Mouse (Mus musculus) E14TG2a.4 (cell line): ENCODE results near the gene Nt5dc2.

Experiments
- H3K27me3 ChIP-seq: 2 replicates; pipeline ENCODE4 v1.6.1; 2014; ENCODE audit warnings: low read length, control low read depth; ENCODE audit not compliant: insufficient read depth
- H3K36me3 ChIP-seq: 2 replicates; pipeline ENCODE4 v1.6.1; 2014; ENCODE audit warnings: low read length, control low read depth; ENCODE audit not compliant: insufficient read depth
- H3K4me1 ChIP-seq: replicated peaks from 2 replicates; pipeline ENCODE4 v1.6.1; 2014; ENCODE audit warnings: low read depth, low read length, control low read depth
- H3K4me3 ChIP-seq: replicated peaks from 2 replicates; pipeline ENCODE4 v1.5.1; 2014; ENCODE audit warnings: mild to moderate bottlenecking, low read length
- H3K9me3 ChIP-seq: 2 replicates; pipeline ENCODE4 v1.6.1; 2014; ENCODE audit warnings: low read length, control low read depth
- CTCF ChIP-seq: conservative IDR thresholded peaks from 2 replicates; pipeline ENCODE4 v1.5.1; 2014; ENCODE audit warnings: low read length
- NANOG ChIP-seq: IDR thresholded peaks from 2 replicates; pipeline ENCODE4 v1.6.1; 2014; ENCODE audit warnings: borderline replicate concordance, low read length, mixed read lengths
- POU5F1 ChIP-seq: IDR thresholded peaks from 2 replicates; pipeline ENCODE4 v1.6.1; 2014; ENCODE audit warnings: low read length, borderline replicate concordance

Nt5dc2 gene

DNA sequence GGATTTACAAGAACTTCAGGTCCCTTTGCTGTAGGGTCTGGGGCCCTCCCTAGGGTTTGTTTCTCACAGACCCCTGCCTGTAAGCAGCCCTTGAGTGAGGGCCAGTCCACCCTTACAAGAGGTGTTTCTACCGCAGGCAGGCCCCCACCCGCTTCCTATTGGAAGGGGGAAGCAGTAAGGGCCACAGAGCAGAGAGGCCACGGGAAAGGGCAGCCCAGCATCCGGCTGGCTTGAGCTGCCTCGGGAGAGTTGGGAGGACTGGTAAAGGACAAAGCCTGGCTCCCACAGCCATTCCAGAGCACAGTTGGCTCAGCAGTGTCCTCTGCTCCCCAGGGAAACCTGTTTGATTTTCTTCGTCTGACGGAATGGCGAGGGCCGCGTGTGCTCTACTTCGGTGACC lies 6.9 kb downstream of the Nt5dc2 start:
- H3K4me1 ChIP-seq = peaks cover 81% of the 10 kb centered on the region
- H3K27me3 ChIP-seq = peaks cover 23% of the 10 kb centered on the region
- TF ChIP-seq CTCF = no peak
- TF ChIP-seq NANOG = no peak
- TF ChIP-seq POU5F1 = no peak
- H3K9me3 ChIP-seq = 0 out of 2 replicates have a peak, but pooled peaks cover 4% of the 10 kb centered on the region
- H3K36me3 ChIP-seq = peaks cover 78% of the 10 kb centered on the region
- H3K4me3 ChIP-seq = peak overlapping the region; percentile 51

DNA sequence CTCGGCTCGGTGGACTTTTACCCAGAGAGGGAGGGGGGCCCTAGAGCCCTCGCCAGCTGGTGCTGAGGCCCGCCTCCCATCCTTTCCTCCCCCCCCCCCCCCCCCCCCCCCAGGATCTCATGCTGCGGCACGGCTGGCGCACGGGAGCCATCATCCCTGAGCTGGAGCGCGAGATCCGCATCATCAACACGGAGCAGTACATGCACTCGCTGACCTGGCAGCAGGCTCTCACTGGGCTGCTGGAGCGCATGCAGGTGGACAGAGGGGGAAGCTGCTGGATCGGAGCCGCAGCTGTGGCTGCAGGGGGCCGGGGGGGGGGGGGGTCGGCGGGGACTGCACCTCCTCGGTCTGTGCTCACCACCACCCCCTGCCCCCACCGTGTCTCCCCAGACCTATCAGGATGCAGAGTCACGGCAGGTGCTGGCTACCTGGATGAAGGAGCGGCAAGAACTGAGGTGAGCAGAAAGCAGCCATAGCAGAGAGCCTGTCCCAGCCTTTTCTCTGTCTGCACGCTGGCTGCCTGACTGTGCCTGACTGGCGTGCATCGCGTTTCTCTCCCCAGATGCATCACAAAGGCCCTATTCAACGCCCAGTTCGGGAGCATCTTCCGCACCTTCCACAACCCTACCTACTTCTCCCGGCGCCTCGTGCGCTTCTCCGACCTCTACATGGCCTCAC lies 7.5 kb downstream of the Nt5dc2 start:
- Histone ChIP-seq H3K27me3 (peaks cover 27% of the 10 kb centered on the region), H3K9me3 (0 out of 2 replicates have a peak, but pooled peaks cover 4% of the 10 kb centered on the region), H3K36me3 (peaks cover 73% of the 10 kb centered on the region), H3K4me3 (peak overlapping the region; percentile 66), H3K4me1 (peaks cover 75% of the 10 kb centered on the region)
- TF ChIP-seq CTCF (no peak), NANOG (no peak), POU5F1 (peak; percentile 84; the same call in 1 of the 2 replicates)

DNA sequence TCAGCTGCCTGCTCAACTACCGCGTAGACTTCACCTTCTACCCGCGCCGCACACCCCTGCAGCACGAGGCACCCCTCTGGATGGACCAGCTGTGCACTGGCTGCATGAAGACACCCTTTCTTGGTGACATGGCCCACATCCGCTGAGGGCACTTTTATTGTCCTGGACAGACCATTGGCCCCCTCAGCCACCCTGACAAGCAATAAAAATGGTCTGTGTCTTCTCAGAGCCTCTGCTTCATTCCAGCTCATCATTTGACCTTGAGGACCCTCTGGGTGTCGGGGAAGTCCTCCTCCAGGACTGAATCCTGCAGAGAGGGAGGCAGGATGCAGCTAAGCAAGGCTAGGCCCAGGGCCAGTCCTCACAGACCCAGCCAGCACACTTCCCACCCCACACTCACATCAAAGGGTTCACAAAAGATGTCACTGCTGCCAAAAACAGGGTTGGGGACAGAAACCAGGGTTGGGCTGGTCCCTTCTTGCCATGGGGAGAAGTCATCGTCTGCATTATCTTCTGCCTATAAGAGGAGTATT lies 8.1 kb downstream of the Nt5dc2 start:
- H3K36me3 ChIP-seq = peaks cover 67% of the 10 kb centered on the region
- TF ChIP-seq CTCF (no peak), NANOG (no peak), POU5F1 (no peak)
- H3K4me1 ChIP-seq = peaks cover 69% of the 10 kb centered on the region
- peak overlapping the region; percentile 66 for H3K4me3 ChIP-seq
- 0 out of 2 replicates have a peak, but pooled peaks cover 4% of the 10 kb centered on the region for H3K9me3 ChIP-seq
- peaks cover 27% of the 10 kb centered on the region for H3K27me3 ChIP-seq

DNA sequence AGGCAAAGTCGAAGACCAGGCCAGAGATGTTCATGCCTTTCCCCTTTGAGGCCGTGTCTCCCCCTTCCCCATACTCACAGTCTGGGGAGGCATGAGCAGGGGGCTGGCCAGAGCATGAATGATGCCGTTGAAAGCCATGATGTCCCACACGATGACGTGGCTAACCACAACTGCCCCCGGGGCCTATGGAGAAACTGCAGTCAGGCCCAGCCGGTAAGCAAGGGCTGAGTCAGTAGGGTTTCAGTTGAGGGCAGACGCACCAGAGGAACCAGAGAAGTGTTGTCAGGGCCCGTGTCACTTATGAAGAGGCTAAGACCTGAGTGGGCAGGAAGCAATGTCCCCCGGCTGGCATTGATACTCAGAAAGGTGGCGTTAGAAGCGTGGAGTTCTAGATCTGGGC lies 8.8 kb downstream of the Nt5dc2 start:
- Histone ChIP-seq H3K36me3 (peaks cover 60% of the 10 kb centered on the region), H3K4me1 (peaks cover 62% of the 10 kb centered on the region), H3K27me3 (peaks cover 28% of the 10 kb centered on the region), H3K9me3 (0 out of 2 replicates have a peak, but pooled peaks cover 4% of the 10 kb centered on the region), H3K4me3 (no peak overlapping the region)
- TF ChIP-seq CTCF (no peak), POU5F1 (no peak), NANOG (no peak)

DNA sequence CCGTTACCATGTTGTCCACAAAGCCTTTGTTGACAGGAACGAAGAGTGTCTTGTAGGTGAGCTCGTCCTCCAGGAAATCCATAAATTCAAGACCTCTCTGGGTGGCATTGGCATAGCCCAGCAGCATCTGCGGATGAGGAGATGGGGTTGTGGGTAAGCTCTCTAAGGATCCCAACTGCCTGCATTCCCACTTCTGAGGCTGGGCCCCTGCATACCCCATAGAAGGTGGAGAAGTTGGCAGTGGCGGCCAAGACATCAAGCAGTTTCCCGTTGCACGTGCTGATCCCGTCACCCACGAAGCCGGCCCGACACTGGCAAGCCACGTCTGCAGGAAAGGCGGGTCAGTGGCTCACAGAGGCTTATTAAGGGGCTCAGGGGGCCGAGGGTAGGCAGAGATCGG lies 9.3 kb downstream of the Nt5dc2 start:
- H3K27me3 ChIP-seq = peaks cover 32% of the 10 kb centered on the region
- peaks cover 55% of the 10 kb centered on the region for H3K36me3 ChIP-seq
- H3K9me3 ChIP-seq = 0 out of 2 replicates have a peak, but pooled peaks cover 4% of the 10 kb centered on the region
- peaks cover 58% of the 10 kb centered on the region for H3K4me1 ChIP-seq
- H3K4me3 ChIP-seq = no peak overlapping the region; the same call in 1 of the 2 replicates
- no peak for TF ChIP-seq CTCF
- TF ChIP-seq NANOG = no peak
- no peak for TF ChIP-seq POU5F1

DNA sequence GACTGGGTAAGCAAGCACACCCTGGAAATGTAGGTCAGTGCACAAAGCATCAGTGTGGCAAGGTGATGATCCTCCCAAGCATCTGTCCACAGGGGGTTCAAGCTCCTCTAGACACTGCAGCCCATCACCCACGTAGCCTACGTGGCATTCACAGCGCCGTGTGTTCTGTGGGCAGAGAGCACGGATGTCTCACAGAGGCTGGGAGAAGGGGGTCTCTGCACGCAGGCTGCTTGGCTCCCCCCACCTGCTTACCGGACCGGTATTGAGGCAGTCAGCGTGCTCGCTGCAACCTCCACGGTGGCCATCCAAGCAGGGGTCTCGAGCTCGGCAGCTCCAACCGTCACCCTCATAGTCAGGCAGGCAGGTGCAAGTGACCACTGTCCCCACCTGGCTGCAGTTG lies 10.2 kb downstream of the Nt5dc2 start:
- peaks cover 50% of the 10 kb centered on the region for H3K4me1 ChIP-seq
- H3K4me3 ChIP-seq = no peak overlapping the region
- H3K27me3 ChIP-seq = peaks cover 39% of the 10 kb centered on the region
- H3K36me3 ChIP-seq = peaks cover 46% of the 10 kb centered on the region
- TF ChIP-seq CTCF (no peak), NANOG (no peak), POU5F1 (no peak)
- H3K9me3 ChIP-seq = 0 out of 2 replicates have a peak, but pooled peaks cover 4% of the 10 kb centered on the region

DNA sequence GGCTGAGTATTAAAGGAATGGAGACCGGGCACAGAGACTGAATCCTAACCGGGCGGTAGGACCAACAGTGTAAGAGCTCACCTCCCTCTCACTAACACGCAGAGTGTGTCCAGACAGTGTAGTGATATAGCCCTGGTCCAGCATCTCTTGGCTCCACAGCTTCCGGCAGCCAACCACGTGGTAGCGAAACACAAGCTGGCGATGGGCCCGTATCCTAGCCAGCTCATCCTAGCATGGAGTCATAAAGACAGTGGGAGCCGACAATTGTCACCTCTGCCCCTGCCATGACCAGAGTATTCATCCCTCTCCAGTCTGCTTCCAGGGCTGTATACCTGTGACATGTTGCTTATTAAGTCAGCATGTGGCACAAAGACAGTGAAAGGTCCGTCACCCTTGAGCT lies 14.8 kb downstream of the Nt5dc2 start:
- Histone ChIP-seq H3K36me3 (peaks cover 3% of the 10 kb centered on the region), H3K9me3 (0 out of 2 replicates have a peak, but pooled peaks cover 4% of the 10 kb centered on the region), H3K4me3 (no peak overlapping the region), H3K4me1 (peaks cover 3% of the 10 kb centered on the region; the same call in 1 of the 2 replicates), H3K27me3 (peaks cover 54% of the 10 kb centered on the region)
- TF ChIP-seq NANOG (no peak), POU5F1 (no peak), CTCF (no peak)

DNA sequence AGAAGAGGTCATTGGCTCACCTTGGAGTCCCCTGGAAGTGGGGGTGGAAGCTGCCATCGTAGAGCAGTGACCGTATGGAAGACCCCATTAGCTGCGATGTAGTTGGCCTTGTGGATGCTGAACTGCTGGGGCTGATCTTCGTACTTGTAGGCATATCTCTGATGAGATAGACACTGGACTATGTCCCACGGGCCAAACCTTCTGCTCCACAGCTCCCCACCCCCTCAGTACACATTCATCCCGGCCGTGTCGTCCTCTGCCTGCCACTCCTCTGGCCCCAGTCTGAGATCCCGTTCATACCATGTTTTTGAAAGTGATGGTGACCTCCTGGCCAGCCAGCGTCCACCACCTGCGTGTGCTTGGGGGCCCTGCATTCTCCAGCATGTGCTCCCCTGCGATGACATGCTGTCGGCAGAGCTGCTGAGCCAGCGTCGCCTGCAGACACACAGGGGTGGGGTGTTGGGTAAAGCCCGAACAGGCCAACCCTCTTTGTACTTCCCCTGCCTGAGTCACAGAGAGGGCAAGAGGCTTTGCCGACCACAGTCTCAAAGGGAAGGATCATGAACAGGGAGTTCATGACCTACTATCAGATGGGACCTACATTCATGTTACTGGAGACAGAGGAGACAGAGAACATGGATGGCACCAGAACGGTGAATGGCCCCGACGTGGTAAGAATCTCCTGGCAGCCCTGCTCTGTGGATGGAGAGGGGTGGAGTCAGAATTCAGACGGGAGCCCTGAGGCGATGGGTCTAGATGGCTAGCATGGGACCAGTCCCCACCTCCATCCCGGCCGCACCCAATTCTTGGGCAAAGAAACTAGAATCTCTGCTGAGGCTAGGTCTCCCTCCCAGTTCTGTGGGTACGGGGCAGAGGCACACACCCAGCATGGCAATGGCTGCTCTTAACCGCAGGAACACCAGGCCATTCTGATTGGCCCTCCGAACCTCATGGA lies 29.6 kb downstream of the Nt5dc2 start:
- peaks cover 20% of the 10 kb centered on the region for H3K27me3 ChIP-seq
- TF ChIP-seq NANOG = no peak
- TF ChIP-seq CTCF = no peak
- no peak for TF ChIP-seq POU5F1
- H3K9me3 ChIP-seq = no peaks in the 10 kb centered on the region
- H3K4me1 ChIP-seq = peaks cover 29% of the 10 kb centered on the region
- H3K36me3 ChIP-seq = no peaks in the 10 kb centered on the region
- no peak overlapping the region for H3K4me3 ChIP-seq
